ENCODE assay signal across 24 mouse cellular contexts in genomic region chr7:73322466-73323151, GRCm38 (mm10). TPM values are rescaled to one million over a fixed set of nuclear protein-coding genes. Genes with fewer than 3 reads are reported as not detected.
DNase-seq lines count a peak whose midpoint lies in the region; ATAC-seq and TF ChIP-seq lines count a peak whose summit lies in the region.
"Had no signal": no experiment of that assay in that cellular context is flagged by ENCODE, and none has a peak within 500 bp of the region (broad histone marks: within the 10 kb centered on the region; RNA-seq: fewer than 3 reads in every experiment).

No protein-coding gene starts in this region.

- H3K9ac ChIP-seq in ES-E14 (ENCODE audit: insufficient read depth, low read depth, low read length, poor library complexity, severe bottlenecking): no peak overlapping the region
- no peak overlapping the region for H3K9ac ChIP-seq in forebrain, embryonic 13.5 days
- H3K9ac ChIP-seq: forebrain, postnatal 0 days; hindbrain, embryonic 12.5 days; hindbrain, embryonic 15.5 days had no signal

- in situ Hi-C loops in ES-E14 (cut with MboI; ENCODE audit: low sequenced_read_pairs in 2 of 2, unreplicated experiment in 2 of 2): no loop called here

- no peaks in the 10 kb centered on the region for H3K36me3 ChIP-seq in E14TG2a.4 (ENCODE audit: insufficient read depth, low read length)
- no peaks in the 10 kb centered on the region for H3K36me3 ChIP-seq in ES-E14 (ENCODE audit: control insufficient read depth, insufficient read depth, low read length, poor library complexity, severe bottlenecking)
- no peaks in the 10 kb centered on the region for H3K36me3 ChIP-seq in forebrain, embryonic 13.5 days (ENCODE audit: poor library complexity, severe bottlenecking)
- H3K36me3 ChIP-seq: forebrain, embryonic 10.5 days; G1E; hindbrain, embryonic 12.5 days; hindbrain, embryonic 15.5 days had no signal

- no peak for DNase-seq in left cerebral cortex, adult 2 months (ENCODE audit: extremely low spot score in 1 of 2, low spot score in 2 of 2)
- no peak for DNase-seq in left cerebral cortex, postnatal 14 days (ENCODE audit: low spot score in 2 of 2)
- no peak for DNase-seq in ES-E14 (ENCODE audit: low read depth, low spot score)
- DNase-seq in brain, adult 2 months (ENCODE audit: low read depth, low spot score): peak; percentile 76
- no peak for DNase-seq in liver
- DNase-seq: adrenal gland, adult 8-10 months; adrenal gland, postnatal 25 days; B cell, adult 2 months; cerebellum, adult 18-20 months; cerebellum, adult 9-10 months; cerebellum, postnatal 14 days; forebrain, postnatal 0 days; gastrocnemius, postnatal 14 days had no signal

- intact Hi-C loops in left cerebral cortex, adult 2 months (cut with DNase I): no loop called here
- intact Hi-C loops in left cerebral cortex, postnatal 14 days (cut with DNase I): no loop called here

- no peak for TF ChIP-seq CTCF in left cerebral cortex, adult 2 months (IDR thresholded peaks at IDR 0.05)
- TF ChIP-seq CTCF in E14TG2a.4 (conservative IDR thresholded peaks at IDR 0.05; ENCODE audit: low read length): no peak

- 80% methylated on average over 8 of the region's 8 CpGs for WGBS in forebrain, embryonic 13.5 days

- peak overlapping the region; percentile 3; the same call in 1 of the 2 replicates for H3K27ac ChIP-seq in left cerebral cortex, adult 2 months
- H3K27ac ChIP-seq in ES-E14 (ENCODE audit: insufficient read depth, low read depth, low read length, poor library complexity, severe bottlenecking): no peak overlapping the region
- H3K27ac ChIP-seq in forebrain, embryonic 13.5 days: no peak overlapping the region
- H3K27ac ChIP-seq: forebrain, embryonic 10.5 days; hindbrain, embryonic 12.5 days; hindbrain, embryonic 15.5 days had no signal

- peaks cover 61% of the 10 kb centered on the region for H3K27me3 ChIP-seq in E14TG2a.4 (ENCODE audit: insufficient read depth, low read length)
- H3K27me3 ChIP-seq in forebrain, embryonic 13.5 days: no peaks in the 10 kb centered on the region
- H3K27me3 ChIP-seq: CH12.LX; hindbrain, embryonic 12.5 days; hindbrain, embryonic 15.5 days; Patski had no signal

- H3K9me3 ChIP-seq in E14TG2a.4 (ENCODE audit: low read length) (peaks cover 9% of the 10 kb centered on the region), ES-E14 (ENCODE audit: control insufficient read depth, insufficient read depth, low read depth, low read length) (no peaks in the 10 kb centered on the region)
- no peaks in the 10 kb centered on the region for H3K9me3 ChIP-seq in forebrain, embryonic 13.5 days (replicated peaks)
- H3K9me3 ChIP-seq: hindbrain, embryonic 12.5 days; hindbrain, embryonic 15.5 days had no signal

- H3K4me1 ChIP-seq in E14TG2a.4 (replicated peaks; ENCODE audit: low read depth, low read length): peaks cover 42% of the 10 kb centered on the region
- H3K4me1 ChIP-seq in ES-E14 (ENCODE audit: control insufficient read depth in 2 of 2, insufficient read depth in 2 of 2, low read length in 2 of 2, poor library complexity in 1 of 2): peaks cover 0 to 6% of the 10 kb centered on the region in 2 experiments; a peak in 2 of 4 replicates
- peaks cover 8% of the 10 kb centered on the region; the same call in 1 of the 2 replicates for H3K4me1 ChIP-seq in forebrain, embryonic 13.5 days

- H3K4me2 ChIP-seq in forebrain, embryonic 13.5 days: no peak overlapping the region
- H3K4me2 ChIP-seq: hindbrain, embryonic 12.5 days; hindbrain, embryonic 15.5 days had no signal

- ATAC-seq in forebrain, embryonic 13.5 days: no peak
- ATAC-seq: activated CD4-positive, CD25-positive, alpha-beta regulatory T cell, adult 4 months; forebrain, embryonic 14.5 days; forebrain, postnatal 0 days; Patski had no signal

- no peak overlapping the region for H3K4me3 ChIP-seq in left cerebral cortex, adult 2 months
- peak overlapping the region; percentile 54; the same call in 1 of the 2 replicates for H3K4me3 ChIP-seq in E14TG2a.4 (replicated peaks; ENCODE audit: low read length)
- no peak overlapping the region for H3K4me3 ChIP-seq in ES-E14 (ENCODE audit: insufficient read depth in 1 of 2, low read depth in 1 of 2, low read length in 2 of 2, poor library complexity in 1 of 2, severe bottlenecking in 1 of 2)
- no peak overlapping the region for H3K4me3 ChIP-seq in forebrain, embryonic 13.5 days
- H3K4me3 ChIP-seq: hindbrain, embryonic 12.5 days; hindbrain, embryonic 15.5 days had no signal

TF ChIP-seq in ES-E14, 5 proteins besides CTCF, POLR2A, EP300 and RAD21:
- no peak for TF ChIP-seq CHD2 (IDR thresholded peaks at IDR 0.05; ENCODE audit: low read depth, low read length)
- TF ChIP-seq ZNF384 (IDR thresholded peaks at IDR 0.05; ENCODE audit: low read depth, low read length): peak; percentile 54
TF ChIP-seq in ES-E14: peak in this region for 1.

RNA-seq across cellular contexts. Expression of gene Rgma, which starts 52.7 kb away (rescaled TPM):
- 10 to 100 TPM; 52.3 to 54.6 TPM for total RNA-seq in left cerebral cortex, adult 2 months (2021)
- total RNA-seq in left cerebral cortex, postnatal 14 days (2021): 100 to 1,000 TPM in 1 of 2 experiments, 10 to 100 TPM in 1; 84.6 to 103 TPM
- 2.4 and 3.7 TPM in 2 replicates for total RNA-seq in ES-E14 (2012; rRNA removed)
- 24.7 and 27.6 TPM in 2 replicates for polyA plus RNA-seq in forebrain, embryonic 13.5 days (2015; fragmentation: Nextera tagmentation; extraction: Ambion mirVana)
- total RNA-seq: hematopoietic stem cell, adult 5-6 weeks had no signal
- polyA plus RNA-seq: activated CD4-positive, CD25-positive, alpha-beta regulatory T cell, adult 4 months; G1E had no signal

Comparison
In these comparisons a context has a peak if more than half of its experiments do, and no peak if none do; other contexts are left out.
1. RNA of gene Rgma, which starts 52.7 kb away (total RNA-seq): 84.6 to 103 TPM in left cerebral cortex, postnatal 14 days and 52.3 to 54.6 TPM in left cerebral cortex, adult 2 months; 2.4 to 3.7 TPM in ES-E14; every median in the first group is over 10 times any median in the second.